Mouse (Mus musculus) C3H10T1/2 (cell line): Measurements from ENCODE around the gene Ints7. TPM values are rescaled to one million over a fixed set of nuclear protein-coding genes. Genes with fewer than 3 reads are reported as not detected.

Experiments
- polyA plus RNA-seq, 2 experiments: library from polyadenylated mRNA; unstranded; fragments of >200 nt; fragmentation: generic; extraction: Trizol; gene quantifications; one replicate each; pipeline ENCODE4 v1.2.1; 2012; ENCODE audit warnings: missing spikeins in 2 of 2

The Ints7 gene
- polyA plus RNA-seq: 10 to 100 TPM in 1 of 2 experiments, 1 to 10 TPM in 1; 6.6 to 13.3 TPM

DNA sequence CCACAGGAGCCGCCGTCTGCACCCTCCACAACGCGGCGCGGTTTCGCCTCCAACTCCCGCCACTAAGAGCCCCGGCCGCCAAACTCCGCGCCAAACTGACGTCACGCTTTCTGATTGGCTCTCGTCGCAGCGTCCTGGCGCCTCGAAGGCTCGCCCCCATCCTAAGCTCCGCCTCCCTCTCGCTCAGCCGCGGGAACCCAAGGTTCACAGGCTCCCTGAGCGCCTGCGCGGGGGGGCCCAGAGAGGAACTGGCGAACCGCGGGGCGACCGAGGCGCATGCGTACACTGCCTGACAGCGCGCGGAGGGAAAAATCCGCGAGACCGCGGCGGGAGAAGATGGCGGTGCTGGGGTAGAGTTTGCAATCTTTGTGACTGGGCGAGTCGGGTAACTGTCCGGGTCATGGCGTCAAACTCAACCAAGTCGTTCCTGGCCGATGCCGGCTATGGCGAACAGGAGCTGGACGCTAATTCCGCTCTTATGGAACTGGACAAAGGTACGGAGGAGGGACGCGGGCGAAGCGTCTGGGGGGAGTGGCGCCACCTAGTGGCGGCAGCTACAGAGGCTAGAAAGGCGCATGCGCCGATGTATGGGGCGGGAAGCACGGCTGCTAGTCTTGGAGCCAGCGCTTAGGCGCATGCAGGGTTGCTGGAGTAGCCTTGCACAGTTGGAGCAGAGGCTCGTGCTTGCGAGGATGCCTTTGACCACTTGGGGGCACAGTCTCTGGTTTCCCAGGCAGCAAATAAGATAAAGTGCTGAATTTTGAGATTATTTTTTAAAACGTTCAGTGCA is at the start of gene Ints7, which contains the start of gene Dtl:
Gene Ints7 (plus strand): TSS at position 179 of the 790 bp plus-strand sequence.
Gene Dtl (minus strand): TSS at position 87 of the 790 bp plus-strand sequence.

Other genes with a start within 250 kb of the Ints7 start
- 1 to 10 TPM; 1.8 to 5.9 TPM for gene Tmem206, start 249.7 kb upstream of the Ints7 start, polyA plus RNA-seq
- 10 to 100 TPM in 1 of 2 experiments, 1 to 10 TPM in 1; 2.6 to 19.5 TPM for gene Ppp2r5a, start 172.4 kb upstream of the Ints7 start, polyA plus RNA-seq
- 1 to 10 TPM in 1 of 2 experiments, under 1 TPM in 1; 0.75 to 2.3 TPM for gene Dtl, start 92 bp upstream of the Ints7 start, polyA plus RNA-seq
- gene Lpgat1, start 142.2 kb downstream of the Ints7 start, polyA plus RNA-seq: 1 to 10 TPM; 1.9 to 7.3 TPM
- gene Nek2, start 245.8 kb downstream of the Ints7 start, polyA plus RNA-seq: 10 to 100 TPM in 1 of 2 experiments, 1 to 10 TPM in 1; 5.6 to 20.4 TPM